Mouse (Mus musculus) limb, embryonic 12.5 days (tissue): ENCODE data around the gene Atmin. TPM values are rescaled to one million over a fixed set of nuclear protein-coding genes. Genes with fewer than 3 reads are reported as not detected.
A peak's percentile ranks its signal among the peaks of the same experiment; 100 is the strongest.

Source experiments
- ATAC-seq: fragments of 200-750 bp; cut with Nextera tagmentation; 2 replicates; pipeline ENCODE4 v1.8.0; 2017; ENCODE audit warnings: low read depth, moderate TSS enrichment; ENCODE audit not compliant: insufficient number of reproducible peaks, insufficient read depth, low FRiP score, low TSS enrichment
- H3K27ac ChIP-seq: fragments of 300-500 bp; sonication (generic); 2 replicates; pipeline ENCODE4 v1.5.1; 2016; ENCODE audit warnings: mild to moderate bottlenecking, moderate library complexity
- H3K27me3 ChIP-seq: fragments of 300-500 bp; sonication (generic); 2 replicates; pipeline ENCODE4 v1.6.1; 2016; ENCODE audit warnings: mild to moderate bottlenecking, moderate library complexity
- H3K36me3 ChIP-seq: fragments of 300-500 bp; sonication (generic); 2 replicates; pipeline ENCODE4 v1.6.1; 2016; ENCODE audit warnings: mild to moderate bottlenecking, moderate library complexity
- H3K4me1 ChIP-seq: fragments of 300-500 bp; sonication (generic); replicated peaks from 2 replicates; pipeline ENCODE4 v1.6.1; 2016
- H3K4me2 ChIP-seq: fragments of 300-500 bp; sonication (generic); 2 replicates; pipeline ENCODE4 v1.6.1; 2016; ENCODE audit warnings: mild to moderate bottlenecking, moderate library complexity
- H3K4me3 ChIP-seq: fragments of 300-500 bp; sonication (generic); replicated peaks from 2 replicates; pipeline ENCODE4 v1.5.1; 2016; ENCODE audit warnings: mild to moderate bottlenecking
- H3K9ac ChIP-seq: fragments of 300-500 bp; sonication (generic); replicated peaks from 2 replicates; pipeline ENCODE4 v1.6.1; 2016; ENCODE audit warnings: mild to moderate bottlenecking, moderate library complexity
- H3K9me3 ChIP-seq: fragments of 300-500 bp; sonication (generic); 2 replicates; pipeline ENCODE4 v1.6.1; 2016; ENCODE audit warnings: mild to moderate bottlenecking, moderate library complexity
- WGBS: fragments of 180-500 bp; shearing (Covaris S2); methylation state at CpG from one replicate; pipeline ENCODE4 v1.1.7; 2016; 5-methylcytosine and 5-hydroxymethylcytosine counted together
- polyA plus RNA-seq: library from polyadenylated mRNA; unstranded; fragments of >200 nt; fragmentation: Nextera tagmentation; extraction: Ambion mirVana; gene quantifications from 2 replicates; pipeline ENCODE4 v1.2.1, GENCODE M21; 2016

Atmin gene
- 11.7 and 12.5 TPM in 2 replicates for polyA plus RNA-seq

DNA sequence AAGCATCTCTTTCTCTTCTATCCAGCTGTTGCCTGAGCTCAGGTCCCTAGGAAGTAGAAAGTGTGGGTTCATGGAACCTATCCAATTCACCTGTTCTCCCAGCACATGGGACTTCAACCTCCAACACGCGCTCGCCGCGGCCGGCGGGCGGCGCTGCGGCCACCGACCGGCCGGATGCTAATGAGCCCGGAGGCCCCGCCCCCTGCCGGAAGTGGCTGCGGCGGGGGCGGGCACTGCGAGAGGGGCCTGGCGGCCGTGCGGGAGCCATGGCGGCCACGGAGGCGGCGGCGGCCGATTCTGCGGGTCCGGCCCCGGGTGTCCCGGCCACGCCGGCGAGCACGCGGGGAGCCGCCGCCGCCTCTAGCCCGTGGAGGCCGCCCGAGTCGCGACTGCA lies at the start of gene Atmin:
Gene Atmin (plus strand): TSS at position 233 of the 394 bp plus-strand sequence.
- peak; percentile 79 for ATAC-seq
- no peak within 1 kb of the TSS for H3K27ac ChIP-seq

DNA sequence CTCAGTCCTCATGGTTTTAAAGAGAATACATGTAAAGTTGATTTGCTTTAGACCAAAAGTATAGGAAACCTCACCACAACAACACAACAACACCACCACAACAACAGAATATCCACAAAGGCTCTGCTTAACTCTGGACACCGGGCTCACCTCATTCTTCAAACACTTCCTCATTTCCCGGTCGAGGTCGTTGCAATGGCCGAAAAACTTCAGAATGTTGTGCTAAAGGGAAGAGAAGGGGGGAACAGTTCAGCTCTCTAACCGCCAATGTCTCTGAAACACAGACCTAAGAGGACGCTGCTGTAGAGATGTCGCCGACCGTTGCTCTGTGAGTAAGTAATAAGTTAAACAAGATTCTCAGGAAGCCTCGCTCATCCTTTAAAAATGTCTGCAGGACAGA lies 49.3 kb upstream of the Atmin start:
- ATAC-seq = no peak
- no peaks in the 10 kb centered on the region for H3K4me1 ChIP-seq
- WGBS = 90% methylated on average over 11 of the region's 11 CpGs
- H3K4me3 ChIP-seq = no peak overlapping the region
- no peak overlapping the region for H3K4me2 ChIP-seq
- no peak overlapping the region for H3K27ac ChIP-seq
- H3K36me3 ChIP-seq = peaks cover 29% of the 10 kb centered on the region
- H3K27me3 ChIP-seq = no peaks in the 10 kb centered on the region
- 0 out of 2 replicates have a peak, but pooled peaks cover 5% of the 10 kb centered on the region for H3K9me3 ChIP-seq
- H3K9ac ChIP-seq = no peak overlapping the region

More for the DNA sequence above, at the start of gene Atmin:
- H3K9me3 ChIP-seq = no peaks in the 10 kb centered on the region
- peak within 1 kb of the TSS; percentile 97 for H3K4me3 ChIP-seq
- H3K36me3 ChIP-seq = peaks cover 9% of the 10 kb centered on the region; the same call in 1 of the 2 replicates
- peak within 1 kb of the TSS; percentile 87 for H3K9ac ChIP-seq
- WGBS = under 1% methylated on average over 46 of the region's 46 CpGs
- peaks cover 13% of the 10 kb centered on the region for H3K4me1 ChIP-seq
- H3K27me3 ChIP-seq = no peaks in the 10 kb centered on the region
- peak within 1 kb of the TSS; percentile 95 for H3K4me2 ChIP-seq

DNA sequence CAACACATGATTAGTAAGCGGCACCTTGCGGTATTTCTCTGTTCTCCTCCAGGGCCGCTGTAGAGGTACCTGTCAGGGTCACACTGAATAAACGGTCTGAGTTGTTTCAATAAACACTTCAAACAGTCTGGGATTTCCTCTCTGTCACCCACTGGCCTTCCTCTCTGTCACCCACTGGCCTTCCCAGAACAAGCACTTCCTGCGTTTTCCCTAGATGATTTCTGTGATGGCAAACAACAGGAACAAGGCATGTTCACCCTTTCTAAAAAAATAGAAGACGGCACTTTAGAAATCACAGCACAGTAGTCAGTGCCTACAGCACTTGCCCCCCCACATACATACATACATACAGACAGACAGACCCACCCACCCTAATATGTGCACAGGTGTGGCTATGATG lies 47.7 kb upstream of the Atmin start:
- peaks cover 20% of the 10 kb centered on the region for H3K36me3 ChIP-seq
- no peak for ATAC-seq
- 94% methylated on average over 6 of the region's 6 CpGs for WGBS

DNA sequence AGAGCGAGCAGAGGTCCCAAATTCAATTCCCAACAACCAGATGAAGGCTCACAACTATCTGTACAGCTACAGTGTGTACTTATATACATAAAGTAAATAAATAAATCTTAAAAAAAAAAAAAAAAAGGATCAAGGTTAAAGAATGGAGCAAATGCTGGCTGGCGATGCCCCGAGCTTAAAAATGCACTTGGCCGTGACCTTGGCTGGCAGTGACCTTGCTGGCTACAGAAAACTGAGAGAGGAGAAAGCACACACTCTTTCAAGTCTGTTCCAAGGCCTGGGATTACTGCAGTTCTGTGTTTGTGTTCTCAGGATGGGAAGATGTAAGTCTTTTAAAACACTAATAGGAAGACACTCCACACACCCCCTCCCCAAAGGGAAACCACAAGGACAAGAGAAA lies 38.5 kb upstream of the Atmin start:
- H3K27ac ChIP-seq = no peak overlapping the region
- H3K4me3 ChIP-seq = no peak overlapping the region
- whole genome bisulfite sequencing = 95% methylated on average over 4 of the region's 4 CpGs
- H3K27me3 ChIP-seq = no peaks in the 10 kb centered on the region
- H3K4me1 ChIP-seq = no peaks in the 10 kb centered on the region
- H3K9me3 ChIP-seq = peaks cover 5% of the 10 kb centered on the region; the same call in 1 of the 2 replicates
- no peak overlapping the region for H3K4me2 ChIP-seq
- ATAC-seq = no peak
- peaks cover 27% of the 10 kb centered on the region for H3K36me3 ChIP-seq
- no peak overlapping the region for H3K9ac ChIP-seq

More for the DNA sequence above, 47.7 kb upstream of the Atmin start:
- H3K9ac ChIP-seq = no peak overlapping the region
- H3K27me3 ChIP-seq = no peaks in the 10 kb centered on the region
- H3K9me3 ChIP-seq = 0 out of 2 replicates have a peak, but pooled peaks cover 5% of the 10 kb centered on the region
- no peak overlapping the region for H3K4me3 ChIP-seq
- H3K4me2 ChIP-seq = no peak overlapping the region
- no peak overlapping the region for H3K27ac ChIP-seq
- H3K4me1 ChIP-seq = no peaks in the 10 kb centered on the region

DNA sequence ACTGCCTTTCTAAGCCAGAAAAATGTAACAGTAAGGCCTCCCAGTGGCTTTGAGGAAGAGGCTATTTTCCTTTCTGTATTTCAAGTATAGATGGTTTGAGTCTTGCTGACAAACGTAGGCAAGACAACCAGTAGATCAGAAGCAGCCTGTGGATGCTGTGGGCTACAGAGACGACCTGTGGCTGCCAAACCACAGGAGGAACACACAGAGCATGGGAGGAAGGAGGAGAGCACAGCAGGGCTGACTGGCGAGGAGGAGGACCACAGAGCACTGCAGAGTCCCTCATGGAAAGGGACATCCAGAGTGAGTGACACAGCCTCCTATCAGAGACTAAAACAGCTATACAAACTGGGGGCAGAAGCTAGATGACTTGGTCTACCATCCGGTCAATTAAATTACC lies 37.9 kb upstream of the Atmin start:
- Histone ChIP-seq H3K9me3 (peaks cover 5% of the 10 kb centered on the region; the same call in 1 of the 2 replicates), H3K27me3 (no peaks in the 10 kb centered on the region), H3K4me1 (no peaks in the 10 kb centered on the region), H3K36me3 (peaks cover 32% of the 10 kb centered on the region), H3K4me3 (no peak overlapping the region), H3K4me2 (no peak overlapping the region), H3K27ac (no peak overlapping the region), H3K9ac (no peak overlapping the region)
- ATAC-seq = no peak
- WGBS = 90% methylated on average over 4 of the region's 4 CpGs

DNA sequence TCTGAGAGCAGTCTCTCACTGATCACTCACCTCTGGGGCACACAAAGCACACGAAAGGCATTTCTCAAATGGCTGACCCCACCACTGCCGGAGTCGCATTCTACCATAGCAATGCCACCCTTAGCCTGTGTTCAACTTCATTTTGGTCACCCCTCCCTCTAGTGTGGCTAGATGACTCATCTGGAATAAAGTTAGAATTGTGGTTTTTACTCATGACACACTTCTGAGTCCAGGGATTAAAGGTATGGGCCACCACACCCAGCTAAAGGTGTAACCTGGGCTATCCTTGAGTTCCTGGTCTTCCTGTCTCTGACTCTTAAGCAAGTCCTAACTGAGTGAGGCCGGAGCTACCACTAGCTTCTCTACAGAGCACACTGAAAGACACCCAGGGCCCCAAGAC lies 37.4 kb upstream of the Atmin start:
- no peak overlapping the region for H3K9ac ChIP-seq
- 90% methylated on average over 4 of the region's 4 CpGs for WGBS
- no peak overlapping the region for H3K4me3 ChIP-seq
- ATAC-seq = no peak
- H3K9me3 ChIP-seq = peaks cover 5% of the 10 kb centered on the region; the same call in 1 of the 2 replicates
- no peaks in the 10 kb centered on the region for H3K27me3 ChIP-seq
- no peaks in the 10 kb centered on the region for H3K4me1 ChIP-seq
- H3K36me3 ChIP-seq = peaks cover 38% of the 10 kb centered on the region
- H3K27ac ChIP-seq = no peak overlapping the region
- H3K4me2 ChIP-seq = no peak overlapping the region

DNA sequence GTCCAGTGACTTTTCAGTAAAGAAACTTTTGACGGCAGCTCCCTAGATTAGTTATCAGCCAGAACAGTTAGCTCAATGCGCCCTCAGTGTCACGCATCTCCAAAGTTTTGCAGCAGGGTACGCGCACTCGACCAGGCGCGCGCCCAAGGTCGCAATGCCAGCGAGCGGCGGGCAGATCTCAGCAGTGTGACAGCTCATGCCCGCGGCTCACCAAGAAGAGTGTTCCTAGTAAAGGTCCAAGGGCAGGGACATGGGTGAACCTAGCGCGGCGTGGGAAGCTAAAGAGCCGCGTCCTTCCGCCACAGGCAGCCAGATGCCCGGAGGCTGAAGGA lies 22.2 kb upstream of the Atmin start:
- peak; percentile 74 for ATAC-seq
- WGBS = under 1% methylated on average over 22 of the region's 22 CpGs

DNA sequence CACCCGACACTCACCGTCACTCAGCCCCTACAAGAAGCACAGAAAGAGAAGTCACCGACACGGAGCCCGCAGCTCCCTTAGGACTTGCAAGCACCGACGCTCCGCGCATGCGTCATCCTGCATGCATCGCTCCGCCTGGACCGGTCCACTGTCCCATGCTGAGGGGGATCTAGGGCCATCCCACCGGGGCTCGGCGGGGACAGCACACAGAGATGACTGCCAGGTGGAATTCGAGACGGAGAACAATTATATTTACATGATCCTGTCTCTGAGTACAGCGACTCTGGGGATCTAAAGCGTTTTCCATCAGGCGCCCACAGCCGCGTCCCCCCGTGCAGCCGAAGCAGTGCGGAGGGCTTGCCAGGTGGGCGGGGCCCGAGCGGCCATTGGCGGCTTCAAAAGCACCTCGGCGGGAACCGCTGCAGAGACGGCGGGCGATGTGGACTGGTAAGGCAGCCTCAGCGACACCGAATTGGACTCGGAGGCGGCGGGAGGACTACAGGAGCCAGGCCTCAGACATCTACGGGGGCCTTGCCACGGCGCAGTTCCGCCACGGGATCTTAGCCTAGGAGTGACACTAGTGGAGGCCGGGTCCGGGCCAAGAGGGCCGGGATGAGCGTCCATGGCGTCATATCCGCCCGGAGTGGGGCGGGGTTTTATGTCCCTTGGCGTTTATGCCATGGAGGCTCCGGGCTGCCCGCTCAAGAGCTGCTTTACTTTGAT lies 21.7 kb upstream of the Atmin start, which contains the start of the genes Cmc2 and Cenpn:
Gene Cmc2 (minus strand): TSS at position 119 of the 723 bp plus-strand sequence.
Gene Cenpn (plus strand): TSS at position 394 of the 723 bp plus-strand sequence.
- H3K27ac ChIP-seq = peak within 1 kb of the TSS; percentile 60
- peak within 1 kb of the TSS; percentile 81 for H3K9ac ChIP-seq
- ATAC-seq = peak; percentile 95
- H3K36me3 ChIP-seq = peaks cover 13% of the 10 kb centered on the region; the same call in 1 of the 2 replicates
- H3K27me3 ChIP-seq = no peaks in the 10 kb centered on the region
- H3K4me2 ChIP-seq = peak within 1 kb of the TSS; percentile 76
- H3K9me3 ChIP-seq = no peaks in the 10 kb centered on the region
- H3K4me1 ChIP-seq = peaks cover 15% of the 10 kb centered on the region
- peak within 1 kb of the TSS; percentile 81 for H3K4me3 ChIP-seq
- under 1% methylated on average over 57 of the region's 57 CpGs for WGBS

More for the DNA sequence above, 22.2 kb upstream of the Atmin start:
- Histone ChIP-seq H3K4me2 (peak overlapping the region; percentile 76), H3K36me3 (peaks cover 13% of the 10 kb centered on the region), H3K27me3 (no peaks in the 10 kb centered on the region), H3K4me1 (peaks cover 15% of the 10 kb centered on the region), H3K4me3 (peak overlapping the region; percentile 81), H3K9me3 (no peaks in the 10 kb centered on the region), H3K9ac (peak overlapping the region; percentile 81), H3K27ac (peak overlapping the region; percentile 60)

DNA sequence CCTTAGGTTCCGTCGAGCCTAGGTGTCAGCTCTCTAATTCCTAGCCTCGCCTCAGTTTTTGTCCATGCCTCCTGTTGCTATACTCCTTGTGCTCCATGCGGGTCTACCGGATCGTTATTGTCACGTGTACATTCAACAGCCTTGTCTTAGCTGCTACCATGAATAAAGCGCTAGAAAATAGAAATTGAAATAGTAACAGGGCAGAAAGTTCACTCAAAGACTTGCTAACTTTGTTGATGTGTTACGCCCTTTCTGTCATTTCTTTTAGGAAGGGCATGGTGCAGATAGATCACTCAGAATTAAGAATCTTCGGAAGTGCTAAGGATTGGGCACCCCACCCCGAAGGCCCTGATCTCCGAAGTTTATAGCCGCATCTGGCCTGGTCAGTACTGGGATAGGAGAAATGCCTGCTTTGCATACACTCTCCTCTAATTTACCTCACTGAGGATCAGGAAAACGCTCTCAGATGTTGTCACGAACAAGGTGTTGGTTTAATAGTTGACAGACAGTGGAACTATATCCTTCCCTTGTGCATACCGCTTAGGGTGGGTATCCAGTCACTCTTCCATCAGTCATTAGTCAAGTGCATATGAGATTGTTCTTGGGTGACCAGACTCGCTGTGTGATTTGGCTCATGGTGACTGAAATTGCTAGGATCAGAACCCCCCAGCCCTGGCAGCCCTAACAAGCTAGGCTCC lies 21.0 kb upstream of the Atmin start:
- H3K9me3 ChIP-seq = no peaks in the 10 kb centered on the region
- H3K36me3 ChIP-seq = peaks cover 20% of the 10 kb centered on the region
- peak overlapping the region; percentile 76 for H3K4me2 ChIP-seq
- H3K27ac ChIP-seq = 0 out of 2 replicates have a peak overlapping the region, but pooled peaks have one; percentile 60
- H3K4me3 ChIP-seq = peak overlapping the region; percentile 81
- no peak for ATAC-seq
- no peaks in the 10 kb centered on the region for H3K27me3 ChIP-seq
- H3K4me1 ChIP-seq = peaks cover 15% of the 10 kb centered on the region
- H3K9ac ChIP-seq = peak overlapping the region; percentile 81
- WGBS = 25% methylated on average over 17 of the region's 17 CpGs

DNA sequence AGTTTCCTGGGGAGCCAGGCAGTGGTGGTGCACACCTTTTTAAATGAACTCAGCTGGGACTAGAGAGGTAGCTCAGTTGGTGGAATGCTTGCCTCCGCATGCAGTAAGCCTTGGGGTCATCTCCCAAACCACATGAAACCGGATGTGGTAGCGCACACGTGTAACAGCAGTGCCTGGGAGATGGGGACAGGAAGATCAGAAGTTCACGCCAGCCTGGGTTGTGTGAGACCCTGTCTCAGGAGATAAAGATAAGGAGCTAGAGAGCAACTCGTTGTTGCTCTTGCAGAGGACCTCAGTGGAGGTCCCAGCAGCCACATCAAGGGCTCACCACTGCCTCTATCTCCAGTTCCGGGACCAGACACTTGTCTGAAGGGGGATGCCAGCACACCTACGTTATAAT lies 19.7 kb upstream of the Atmin start:
- ATAC-seq = no peak
- H3K36me3 ChIP-seq = peaks cover 32% of the 10 kb centered on the region
- no peak overlapping the region for H3K4me2 ChIP-seq
- peaks cover 15% of the 10 kb centered on the region for H3K4me1 ChIP-seq
- no peak overlapping the region for H3K9ac ChIP-seq
- no peak overlapping the region for H3K27ac ChIP-seq
- H3K27me3 ChIP-seq = no peaks in the 10 kb centered on the region
- H3K4me3 ChIP-seq = no peak overlapping the region
- H3K9me3 ChIP-seq = no peaks in the 10 kb centered on the region
- 91% methylated on average over 8 of the region's 8 CpGs for WGBS

DNA sequence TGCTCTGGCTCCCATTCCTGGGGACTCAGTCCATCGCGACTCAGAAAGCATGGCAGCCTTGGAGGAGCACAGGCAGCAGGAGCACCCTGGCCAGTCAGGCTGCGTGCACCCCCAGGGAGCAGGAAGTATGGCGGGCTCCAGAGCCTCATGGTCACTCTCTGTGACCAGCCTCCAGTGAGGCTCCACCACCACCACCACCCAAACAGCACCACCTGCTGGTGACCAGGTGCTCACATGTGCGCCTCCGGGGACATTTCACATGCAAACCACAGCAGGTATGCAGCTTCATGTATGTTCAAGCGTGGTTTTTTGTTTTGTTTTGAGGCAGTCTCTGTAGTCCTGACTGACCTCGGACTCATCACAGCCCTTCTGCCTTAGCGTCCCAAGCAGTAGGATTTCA lies 15.3 kb upstream of the Atmin start:
- H3K4me3 ChIP-seq = no peak overlapping the region
- no peaks in the 10 kb centered on the region for H3K9me3 ChIP-seq
- no peak for ATAC-seq
- no peak overlapping the region for H3K9ac ChIP-seq
- peaks cover 75% of the 10 kb centered on the region for H3K36me3 ChIP-seq
- WGBS = 85% methylated on average over 9 of the region's 9 CpGs
- H3K4me1 ChIP-seq = no peaks in the 10 kb centered on the region
- H3K27ac ChIP-seq = no peak overlapping the region
- H3K27me3 ChIP-seq = no peaks in the 10 kb centered on the region
- H3K4me2 ChIP-seq = no peak overlapping the region
